Mouse (Mus musculus): ENCODE measurements around the gene Ap1m2.

Ap1m2 gene

DNA sequence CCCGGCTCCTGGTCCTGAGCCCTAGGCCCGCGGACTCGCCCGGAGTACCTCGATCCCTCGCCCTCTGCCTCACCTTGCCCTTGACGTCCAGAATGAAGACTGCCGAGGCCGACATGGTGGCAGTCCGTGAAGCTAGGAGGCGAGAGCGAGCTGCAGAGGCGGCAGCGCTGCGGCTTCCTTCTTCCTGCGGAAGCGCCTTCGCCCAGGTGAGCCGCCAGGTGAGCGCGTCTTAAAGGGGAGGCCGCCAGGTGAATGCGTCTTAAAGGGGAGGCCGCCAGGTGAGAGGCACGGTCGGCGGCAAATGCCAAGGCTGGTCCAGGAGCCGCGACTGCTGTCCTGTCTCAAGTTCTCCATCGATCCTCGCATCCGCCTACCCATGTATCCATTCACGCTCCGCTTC, at the start of gene Ap1m2:
Gene Ap1m2, minus strand, starts transcription at position 204 of the 400 bp plus-strand sequence.
- no peak for DNase-seq (ENCODE audit: low read depth, low spot score)

DNA sequence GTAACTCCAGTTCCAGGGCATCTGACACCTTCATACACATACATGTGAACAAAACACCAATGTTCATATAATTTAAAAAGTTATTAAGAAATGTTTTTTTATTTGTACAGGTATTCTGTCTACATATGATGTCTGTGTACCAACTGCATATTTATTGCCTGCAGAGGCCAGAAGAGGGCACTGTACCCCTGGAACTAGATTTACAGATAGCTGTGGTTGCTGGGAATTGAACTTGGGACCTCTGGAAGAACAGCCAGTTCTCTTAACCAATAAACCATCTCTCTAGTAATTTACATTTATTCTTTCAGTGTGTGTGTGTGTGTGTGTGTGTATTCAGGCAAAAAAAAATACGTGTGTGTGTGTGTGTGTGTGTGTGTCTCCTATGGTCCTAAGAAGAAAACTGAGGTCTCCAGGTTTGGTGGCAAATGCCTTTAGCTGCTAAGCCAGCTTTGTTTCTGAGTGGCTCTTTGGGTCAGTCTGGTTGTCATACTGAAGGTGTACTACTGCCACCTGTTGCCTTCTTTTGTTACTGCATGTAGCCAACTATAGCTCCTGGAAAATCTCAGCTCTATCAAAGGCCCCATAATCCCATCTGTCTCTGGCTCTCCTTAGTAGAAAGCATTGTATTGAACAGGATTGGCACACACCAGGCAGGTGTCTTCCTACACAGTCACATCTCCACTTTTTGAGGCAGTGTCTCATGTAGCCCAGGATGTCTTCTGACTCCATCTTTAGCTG, 45.0 kb upstream of the Ap1m2 start:
- DNase-seq (ENCODE audit: low read depth, low spot score), result peak; percentile 90

DNA sequence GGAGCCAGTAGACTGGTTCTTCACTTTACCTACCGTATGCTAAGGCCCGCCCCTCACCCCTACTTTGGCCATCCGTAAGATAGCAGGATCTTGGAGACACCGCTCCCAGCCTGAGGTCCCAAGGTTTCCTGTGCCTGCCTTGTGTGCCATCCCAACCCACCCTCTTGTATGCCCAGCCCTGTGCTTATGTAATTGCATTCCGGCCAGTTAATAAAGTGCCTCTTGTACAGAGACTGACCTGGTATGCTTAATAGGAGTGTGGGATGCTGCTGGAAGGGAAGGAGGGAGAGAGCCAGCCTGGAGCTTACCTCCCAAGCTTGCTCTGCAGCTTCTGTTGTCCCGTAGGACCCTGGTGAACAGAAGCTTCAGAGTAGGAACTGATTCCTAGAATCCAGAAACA, 42.7 kb upstream of the Ap1m2 start:
- DNase-seq (ENCODE audit: low read depth, low spot score), result no peak

DNA sequence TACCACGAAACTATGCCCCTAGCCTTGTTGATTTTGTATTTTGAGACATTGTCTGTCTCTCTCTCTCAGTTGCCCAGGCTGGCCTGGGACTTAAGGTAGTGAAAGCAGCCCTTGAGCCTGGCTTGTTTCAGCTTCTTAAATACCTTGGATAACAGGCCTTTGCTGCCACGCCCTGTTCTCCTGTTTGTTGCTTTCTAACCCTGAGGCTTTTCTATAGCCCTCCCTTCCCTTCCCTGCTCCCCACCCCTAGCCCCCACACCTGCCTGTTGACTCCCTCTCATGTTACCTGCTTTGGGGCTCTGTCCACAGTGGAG, 41.2 kb upstream of the Ap1m2 start:
- no peak for DNase-seq (ENCODE audit: low read depth, low spot score)

DNA sequence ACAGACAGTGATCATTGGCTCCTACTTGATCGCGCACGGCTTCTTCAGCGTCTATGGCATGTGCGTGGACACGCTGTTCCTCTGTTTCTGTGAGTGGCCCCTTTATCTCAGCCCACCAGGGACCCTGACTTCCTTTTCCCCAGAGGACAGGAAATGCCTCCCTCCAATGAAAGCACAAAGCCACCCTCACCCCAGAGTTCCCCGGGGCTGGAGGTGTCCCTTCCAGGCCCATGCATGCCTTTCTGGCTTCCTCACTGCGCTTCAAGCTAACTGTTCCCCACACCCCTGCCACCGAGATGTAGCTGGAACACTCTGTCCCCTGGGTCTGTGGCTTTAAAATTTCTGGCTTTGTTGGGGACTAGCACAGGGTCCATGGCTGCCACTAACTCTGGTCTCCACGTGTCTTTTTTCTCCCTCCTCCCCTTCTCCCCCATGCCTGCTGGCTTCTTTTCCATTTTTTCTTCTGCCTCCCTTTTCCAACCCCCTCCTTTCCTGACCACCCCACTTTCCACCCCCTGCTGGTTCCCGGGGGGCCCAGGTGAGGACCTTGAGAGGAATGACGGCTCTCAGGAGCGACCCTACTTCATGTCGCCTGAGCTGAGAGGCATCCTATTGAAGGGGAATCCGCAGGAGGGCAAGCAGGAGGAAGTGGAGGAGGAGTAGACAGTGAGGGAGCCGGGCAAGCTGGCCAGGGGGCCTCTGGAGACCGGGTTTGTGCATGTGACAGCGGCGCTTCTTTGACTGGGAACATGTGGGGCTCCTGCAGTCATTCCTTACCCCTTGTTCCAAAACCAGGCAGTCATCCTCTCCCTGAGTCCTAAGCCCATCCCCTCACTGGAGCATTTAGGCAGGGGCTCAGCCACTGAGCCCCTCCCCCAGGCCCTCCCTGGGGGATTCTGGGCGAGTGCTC, 40.6 kb upstream of the Ap1m2 start:
- DNase-seq (ENCODE audit: low read depth, low spot score), result no peak

DNA sequence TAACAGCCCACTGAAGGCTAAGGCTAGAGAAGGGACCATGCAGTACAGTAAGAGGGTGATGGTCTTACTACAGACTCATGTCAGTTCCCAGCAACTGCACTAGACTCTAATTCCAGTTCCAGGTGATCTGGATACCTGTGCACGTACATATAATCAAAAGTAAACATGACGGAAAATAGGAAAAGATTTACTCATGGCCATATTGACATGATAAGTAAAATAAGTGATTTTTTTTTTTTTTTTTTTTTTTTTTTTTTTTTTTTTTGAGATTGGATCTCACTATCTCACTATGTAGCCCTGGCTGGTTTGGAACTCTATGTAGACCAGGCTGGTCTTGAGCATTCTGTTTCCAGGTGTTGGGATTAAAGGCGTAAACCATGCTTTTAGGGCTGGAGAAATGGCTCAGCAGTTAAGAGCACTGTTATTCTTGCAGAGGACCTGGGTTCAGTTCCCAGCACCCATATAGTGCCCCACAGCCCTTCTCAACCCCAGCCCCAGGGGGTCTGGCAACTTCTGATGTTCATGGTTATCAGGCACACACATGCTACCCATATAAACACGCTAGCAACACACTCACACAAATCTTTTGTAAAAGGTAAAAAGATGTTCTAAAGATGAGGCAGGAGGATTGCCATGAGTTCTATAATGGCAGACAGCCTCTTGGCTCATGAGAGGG, 39.7 kb upstream of the Ap1m2 start:
- DNase-seq (ENCODE audit: low read depth, low spot score), result no peak

DNA sequence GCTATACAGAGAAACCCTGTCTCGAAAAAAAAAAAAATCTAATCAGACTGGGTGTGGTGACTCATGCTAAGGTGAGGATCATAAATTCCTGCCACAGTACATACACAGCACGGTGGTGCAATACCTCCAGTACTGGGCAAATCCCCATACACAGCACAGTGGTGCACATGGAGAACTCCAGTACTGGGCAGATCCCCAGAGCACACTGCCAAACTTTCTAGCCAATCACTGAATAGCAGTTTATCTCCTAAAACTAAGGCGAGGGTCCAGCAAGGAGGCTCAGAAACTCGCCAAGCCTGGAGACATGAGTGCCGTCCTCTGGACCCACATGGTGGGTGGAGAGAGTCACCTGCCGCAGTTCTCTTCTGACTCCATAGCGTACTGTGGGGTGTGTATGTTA, 39.0 kb upstream of the Ap1m2 start:
- no peak for DNase-seq (ENCODE audit: low read depth, low spot score)

DNA sequence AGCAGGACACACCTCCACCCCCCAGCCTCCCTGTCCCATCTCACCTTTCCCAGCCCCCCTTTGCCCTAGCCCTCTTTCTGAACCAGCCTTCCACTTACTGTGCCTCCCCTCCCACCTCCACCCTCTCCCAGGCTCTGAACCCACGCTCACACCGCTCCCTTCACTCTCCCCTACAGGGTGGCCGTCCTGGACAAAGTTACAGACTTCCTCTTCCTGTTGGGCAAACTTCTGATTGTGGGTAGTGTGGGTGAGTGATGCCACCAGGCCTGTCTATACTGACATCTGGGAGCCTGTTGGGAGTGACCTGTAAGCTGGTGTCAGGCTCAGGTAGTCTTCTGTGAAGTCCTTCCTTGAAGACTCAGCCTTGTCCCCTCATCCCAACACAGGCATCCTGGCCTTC, 36.0 kb upstream of the Ap1m2 start:
- no peak for DNase-seq (ENCODE audit: low read depth, low spot score)

DNA sequence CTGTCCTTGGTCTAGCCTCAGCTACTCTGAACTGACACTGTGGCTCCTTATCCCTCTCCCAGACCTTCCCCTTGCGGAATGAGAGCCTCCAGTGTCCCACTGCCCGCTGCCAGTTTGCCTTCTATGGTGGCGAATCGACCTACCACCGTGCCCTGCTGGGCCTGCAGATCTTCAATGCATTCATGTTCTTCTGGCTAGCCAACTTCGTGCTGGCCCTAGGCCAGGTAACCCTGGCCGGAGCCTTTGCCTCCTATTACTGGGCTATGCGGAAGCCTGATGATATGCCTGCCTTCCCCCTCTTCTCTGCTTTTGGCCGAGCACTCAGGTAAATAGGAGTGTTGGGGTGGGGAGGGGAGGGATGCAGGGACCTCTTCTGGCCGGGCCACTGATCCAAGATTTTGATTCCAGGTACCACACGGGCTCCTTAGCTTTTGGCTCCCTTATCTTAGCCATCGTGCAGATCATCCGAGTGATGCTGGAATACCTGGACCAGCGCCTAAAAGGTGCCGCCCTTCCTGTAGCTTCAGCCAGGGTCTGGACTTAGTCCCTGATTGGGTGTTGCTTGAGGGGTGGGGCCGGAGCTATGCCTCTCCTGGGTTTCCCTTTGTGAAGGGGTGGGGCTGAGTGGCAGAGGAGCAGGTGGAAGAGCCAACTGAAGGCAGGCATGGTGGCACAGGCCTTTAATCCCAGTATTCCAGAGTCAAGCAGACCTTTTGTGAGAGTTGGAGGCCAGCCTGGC, 34.7 kb upstream of the Ap1m2 start:
- peak; percentile 66 for DNase-seq (ENCODE audit: low read depth, low spot score)

DNA sequence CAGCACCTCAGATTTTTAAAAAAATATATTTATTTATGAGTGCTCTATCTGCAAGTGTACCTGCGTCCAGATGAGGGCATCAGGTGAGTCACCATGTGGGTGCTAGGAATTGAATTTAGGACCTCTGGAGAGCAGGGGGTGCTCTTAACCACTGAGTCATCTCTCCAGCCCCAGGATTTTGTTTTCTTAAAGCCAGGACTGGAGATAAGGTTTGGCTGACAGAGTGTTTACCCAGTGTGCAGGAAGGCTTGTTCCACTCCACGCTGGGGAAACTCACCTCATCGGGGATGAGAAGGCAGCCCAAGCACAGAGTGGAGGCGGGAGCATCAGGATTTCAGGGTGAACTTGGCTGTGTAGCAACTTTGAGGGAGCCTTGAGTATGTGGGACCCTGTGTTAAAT, 28.3 kb upstream of the Ap1m2 start:
- DNase-seq (ENCODE audit: low read depth, low spot score), result no peak

DNA sequence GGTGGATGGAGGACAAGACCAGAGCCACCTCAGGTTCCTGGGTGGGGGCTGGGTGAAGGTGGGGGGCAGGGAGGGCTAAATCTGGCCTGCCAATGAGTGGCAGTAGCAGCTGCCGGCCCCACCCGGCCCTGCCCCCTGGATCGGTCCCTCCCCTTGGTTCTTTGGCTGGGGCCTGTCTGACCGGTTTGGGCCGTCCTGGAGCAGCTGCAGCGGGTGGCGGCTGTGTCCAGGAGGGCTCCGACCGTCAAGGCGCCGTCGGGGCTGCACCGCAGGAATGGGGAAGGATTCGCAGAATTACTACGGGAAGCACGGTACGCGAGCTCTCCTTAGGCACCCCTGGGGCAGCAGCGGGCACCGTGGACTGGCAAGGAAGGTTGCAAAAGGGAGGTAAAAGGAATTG, 25.5 kb upstream of the Ap1m2 start:
- DNase-seq (ENCODE audit: low read depth, low spot score), result no peak

DNA sequence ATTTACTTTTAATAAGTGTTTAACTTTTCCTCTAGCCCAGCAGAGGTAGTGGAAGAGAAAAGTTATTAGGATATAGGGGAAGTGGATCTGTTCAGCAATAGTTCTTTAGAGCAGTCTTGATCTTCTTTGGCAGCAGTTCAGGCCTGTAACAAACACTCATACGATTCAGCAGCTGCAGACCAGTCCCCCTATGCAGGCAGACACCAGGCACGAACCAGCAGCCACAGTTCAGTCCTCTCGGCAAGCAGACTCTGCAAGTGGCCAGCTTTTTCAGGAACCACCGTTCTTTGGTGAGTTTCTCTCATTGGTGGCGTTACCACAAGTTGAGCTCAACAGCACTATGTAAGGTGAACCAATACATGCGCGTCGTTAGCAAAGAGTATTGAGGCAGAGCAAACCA, 24.4 kb upstream of the Ap1m2 start:
- no peak for DNase-seq (ENCODE audit: low read depth, low spot score)

DNA sequence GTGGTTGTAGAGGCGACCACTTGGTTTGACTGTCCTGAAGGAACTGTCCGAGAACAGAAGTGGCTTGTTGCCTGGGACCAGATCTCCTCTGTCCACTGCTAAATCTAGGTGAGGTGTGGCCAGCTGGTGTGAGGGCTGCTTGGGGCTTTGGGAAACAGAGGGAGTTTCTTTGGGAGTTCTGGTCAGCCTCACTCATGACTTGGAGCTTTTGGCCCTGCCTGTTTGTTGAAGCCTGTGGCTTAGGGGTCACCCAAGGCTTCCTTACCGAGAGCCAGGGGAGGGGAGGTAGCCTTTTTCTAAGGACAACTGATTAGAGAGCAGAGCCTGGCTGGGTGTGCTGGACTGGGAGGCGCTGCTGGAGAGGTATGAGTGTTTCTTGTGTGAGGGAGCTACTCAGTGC, 23.3 kb upstream of the Ap1m2 start:
- DNase-seq (ENCODE audit: low read depth, low spot score), result no peak

DNA sequence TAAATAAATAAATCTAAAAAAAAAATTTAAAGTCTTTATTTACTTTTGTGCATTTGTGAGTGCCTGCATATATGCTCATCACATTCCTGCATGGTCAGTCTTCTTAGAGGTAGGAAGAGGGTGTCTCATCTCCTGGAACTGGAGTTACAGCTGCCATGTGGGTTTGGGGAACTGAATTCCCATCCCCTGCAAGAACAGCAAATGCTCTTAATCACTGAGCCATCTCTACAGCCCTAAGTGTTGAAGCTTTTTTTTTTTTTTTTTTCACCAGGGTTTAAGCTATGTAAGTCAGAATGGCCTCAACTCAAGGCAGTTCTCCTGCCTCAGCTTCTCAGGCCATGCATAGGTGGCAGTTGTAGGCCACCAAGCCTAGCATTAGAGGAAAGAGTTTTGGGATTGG, 22.6 kb upstream of the Ap1m2 start:
- DNase-seq (ENCODE audit: low read depth, low spot score), result no peak

DNA sequence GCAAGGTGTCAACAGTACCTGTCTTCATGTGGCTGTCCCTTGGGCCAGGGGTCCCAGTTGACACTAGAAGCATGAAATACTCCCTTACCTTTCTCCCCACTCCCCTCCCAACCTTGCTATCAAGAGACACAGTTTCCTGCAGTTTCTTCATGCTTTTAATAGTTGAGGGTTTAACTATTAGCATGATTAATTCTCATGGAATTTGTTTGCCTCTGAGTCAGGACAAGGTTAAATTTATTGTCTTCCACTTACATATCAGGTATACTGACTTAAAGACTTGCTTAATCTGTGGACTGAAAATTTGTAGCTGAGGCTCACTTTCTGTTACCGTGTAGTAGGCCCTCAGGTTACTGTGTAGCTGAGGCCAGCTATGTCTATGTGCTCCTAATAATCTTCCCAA, 21.4 kb upstream of the Ap1m2 start:
- DNase-seq (ENCODE audit: low read depth, low spot score), result no peak

DNA sequence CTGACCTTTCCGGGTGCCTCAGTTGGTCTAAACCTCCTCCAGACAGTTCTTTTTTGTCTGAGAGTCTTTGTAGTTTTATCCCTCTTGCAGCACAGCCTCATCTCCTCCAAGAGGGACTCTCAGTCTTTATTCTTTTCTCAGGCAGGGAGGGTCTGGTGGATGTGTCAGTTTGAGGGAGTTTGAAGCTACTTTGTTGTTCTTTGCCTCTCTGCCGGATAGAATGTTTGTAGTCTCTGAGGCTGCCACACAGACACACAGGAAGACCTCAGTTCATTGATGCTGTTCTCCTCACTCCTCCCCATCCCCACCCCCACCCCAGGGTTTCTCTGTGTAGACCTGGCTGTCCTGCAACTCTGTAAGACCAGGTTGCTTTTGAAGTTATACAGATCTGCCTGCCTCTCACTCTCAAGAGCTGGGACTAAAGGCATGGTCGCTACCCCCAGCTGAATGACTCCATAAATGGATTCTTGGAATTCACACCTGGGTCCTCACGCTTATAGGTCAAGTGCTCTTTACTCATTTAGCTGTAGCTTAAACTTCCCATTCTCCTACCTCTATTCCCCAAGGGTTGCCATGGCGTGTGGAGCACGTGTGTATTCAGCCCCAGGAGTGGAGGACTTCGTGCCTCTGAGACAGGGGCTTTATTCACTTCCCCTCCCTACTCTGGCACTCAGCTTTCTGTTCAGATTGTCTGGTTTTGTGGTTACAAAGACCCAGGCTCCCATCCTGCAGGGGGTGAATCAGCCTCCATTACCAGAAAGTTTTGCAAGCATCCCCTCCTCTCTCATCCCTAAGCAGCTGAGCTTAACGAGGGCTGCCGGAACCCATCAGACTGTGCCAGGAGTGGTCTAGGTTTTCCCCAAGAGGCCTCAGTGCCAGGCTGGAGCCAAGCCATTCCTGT, 20.3 kb upstream of the Ap1m2 start:
- no peak for DNase-seq (ENCODE audit: low read depth, low spot score)

DNA sequence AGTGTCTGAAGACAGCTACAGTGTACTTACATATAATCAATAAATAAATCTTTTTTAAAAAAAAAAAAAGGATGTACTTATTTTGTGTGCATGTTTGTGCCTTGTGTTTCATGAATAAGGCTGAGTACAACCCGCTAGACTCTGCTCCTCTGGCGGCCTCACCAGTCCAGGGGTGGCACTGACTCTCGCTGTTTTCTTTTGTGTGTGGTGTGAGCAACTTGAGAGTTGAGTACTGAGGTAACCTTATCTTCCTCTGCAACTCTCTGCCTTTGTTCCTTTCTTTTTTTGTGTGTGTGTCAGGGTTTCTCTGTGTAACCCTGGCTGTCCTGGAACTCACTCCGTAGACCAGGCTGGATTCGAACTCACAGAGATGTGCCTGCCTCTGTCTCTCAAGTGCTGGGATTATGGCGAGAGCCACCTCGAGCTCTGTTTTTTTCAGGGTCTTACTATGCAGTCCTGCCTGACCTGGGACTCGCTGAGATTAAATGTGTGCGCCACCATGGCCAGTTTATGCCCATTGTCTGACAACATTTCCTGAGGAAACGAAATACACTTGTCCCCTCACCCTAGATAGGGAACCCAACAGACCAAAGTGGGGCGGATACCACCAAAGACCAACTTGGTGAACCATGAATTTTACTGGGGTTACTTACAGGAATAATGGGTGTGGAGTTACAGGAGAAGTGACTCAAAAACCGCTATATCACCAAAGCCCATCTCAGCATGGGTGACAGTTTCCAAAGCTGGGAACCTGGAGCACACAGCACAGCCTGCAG, 19.4 kb upstream of the Ap1m2 start:
- DNase-seq (ENCODE audit: low read depth, low spot score), result no peak

DNA sequence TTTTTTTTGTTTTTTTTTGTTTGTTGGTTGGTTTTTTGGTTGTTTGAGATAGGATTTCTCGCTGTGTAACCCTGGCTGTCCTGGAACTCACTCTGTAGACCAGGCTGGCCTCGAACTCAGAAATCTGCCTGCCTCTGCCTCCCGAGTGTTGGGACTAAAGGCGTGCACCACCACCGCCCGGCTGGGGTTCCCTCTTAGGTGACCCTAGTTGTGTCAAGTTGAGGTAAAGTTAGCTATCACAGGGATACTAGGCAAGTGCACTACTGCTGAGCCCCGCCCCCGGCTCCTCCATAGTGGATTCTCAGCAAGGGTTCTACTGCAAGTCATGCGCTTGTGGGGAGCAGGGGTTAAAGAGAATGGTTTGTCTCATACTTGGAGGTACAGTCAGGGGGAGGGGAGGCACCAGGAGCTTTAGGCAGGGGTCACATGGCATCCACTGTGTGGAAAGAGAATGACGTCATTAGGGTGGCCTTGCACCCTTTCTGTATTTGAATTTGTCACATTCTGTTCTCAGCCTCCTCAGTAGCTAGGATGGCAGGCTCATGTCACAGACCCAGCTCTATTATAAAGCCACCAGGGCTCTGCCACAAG, 17.7 kb upstream of the Ap1m2 start:
- DNase-seq (ENCODE audit: low read depth, low spot score), result no peak

DNA sequence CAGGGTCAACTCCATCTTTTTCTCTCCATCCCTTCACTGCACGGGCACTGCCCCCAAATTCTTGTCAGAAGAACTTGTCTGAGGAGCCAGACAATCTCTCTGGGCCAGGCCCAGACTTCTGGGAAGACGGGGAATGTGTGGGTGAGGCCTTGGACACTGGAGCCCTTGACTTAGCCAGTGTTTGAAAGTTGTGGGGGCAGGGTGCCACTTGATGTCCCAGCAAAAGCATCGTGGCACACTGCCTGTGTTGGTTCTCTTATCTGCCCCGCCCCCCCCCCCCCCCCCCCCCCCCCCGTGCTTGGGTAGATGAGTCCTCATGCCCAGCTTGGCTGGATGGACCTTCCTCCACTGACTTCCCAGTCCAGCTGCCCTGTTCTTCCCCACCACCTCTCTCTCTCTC, 16.9 kb upstream of the Ap1m2 start:
- DNase-seq (ENCODE audit: low read depth, low spot score), result peak; percentile 14

DNA sequence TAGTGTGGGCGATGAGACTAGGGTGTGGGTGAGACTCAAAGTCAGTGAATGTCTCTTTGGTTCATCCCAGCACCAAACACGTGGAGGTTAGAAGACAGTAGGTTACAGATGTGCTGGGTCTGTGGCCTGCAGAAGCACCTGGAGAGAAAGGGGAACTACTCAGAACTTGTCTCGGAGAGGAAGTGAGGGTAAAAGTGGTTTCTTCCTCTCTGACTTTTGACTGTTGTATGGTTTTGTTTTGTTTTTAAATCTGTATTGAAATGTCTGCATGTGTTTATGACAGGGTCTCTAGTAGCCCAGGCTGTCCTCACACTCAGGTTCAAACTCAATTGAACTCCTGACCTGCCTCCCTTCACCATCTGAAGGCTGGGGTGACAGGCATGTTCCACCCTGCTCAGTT, 15.9 kb upstream of the Ap1m2 start:
- peak; percentile 16 for DNase-seq (ENCODE audit: low read depth, low spot score)
